Mouse (Mus musculus) midbrain, embryonic 10.5 days (tissue): ENCODE measurements at regions not wholly inside any gene's neighbourhood (a gene's known extent, or its start where the extent isn't known, plus 50 kb on each side); places are given as distances from the start of the nearest gene placed in this dataset.
A peak's percentile ranks its signal among the peaks of the same experiment; 100 is the strongest.

ENCODE experiments used
- DNase-seq: peaks from one replicate; pipeline ENCODE4 v3.0.0-alpha.2; 2017; ENCODE audit warnings: low spot score
- H3K27ac ChIP-seq: fragments of 300-500 bp; sonication (generic); replicated peaks from 2 replicates; pipeline ENCODE4 v1.5.1; 2016; ENCODE audit warnings: mild to moderate bottlenecking
- H3K27me3 ChIP-seq: fragments of 300-500 bp; sonication (generic); 2 replicates; pipeline ENCODE4 v1.6.1; 2016; ENCODE audit warnings: low read depth, mild to moderate bottlenecking; ENCODE audit not compliant: poor library complexity, severe bottlenecking
- H3K36me3 ChIP-seq: fragments of 300-500 bp; sonication (generic); 2 replicates; pipeline ENCODE4 v1.6.1; 2016; ENCODE audit warnings: mild to moderate bottlenecking, moderate library complexity
- H3K4me1 ChIP-seq: fragments of 300-500 bp; sonication (generic); 2 replicates; pipeline ENCODE4 v1.6.1; 2016
- H3K4me3 ChIP-seq: fragments of 300-500 bp; sonication (generic); 2 replicates; pipeline ENCODE4 v1.5.1; 2016; ENCODE audit warnings: mild to moderate bottlenecking, moderate library complexity
- H3K9me3 ChIP-seq: fragments of 300-500 bp; sonication (generic); replicated peaks from 2 replicates; pipeline ENCODE4 v1.6.1; 2016; ENCODE audit warnings: mild to moderate bottlenecking
- WGBS: fragments of 180-500 bp; shearing (Covaris S2); methylation state at CpG from one replicate; pipeline ENCODE4 v1.1.7; 2016; 5-methylcytosine and 5-hydroxymethylcytosine counted together

DNA sequence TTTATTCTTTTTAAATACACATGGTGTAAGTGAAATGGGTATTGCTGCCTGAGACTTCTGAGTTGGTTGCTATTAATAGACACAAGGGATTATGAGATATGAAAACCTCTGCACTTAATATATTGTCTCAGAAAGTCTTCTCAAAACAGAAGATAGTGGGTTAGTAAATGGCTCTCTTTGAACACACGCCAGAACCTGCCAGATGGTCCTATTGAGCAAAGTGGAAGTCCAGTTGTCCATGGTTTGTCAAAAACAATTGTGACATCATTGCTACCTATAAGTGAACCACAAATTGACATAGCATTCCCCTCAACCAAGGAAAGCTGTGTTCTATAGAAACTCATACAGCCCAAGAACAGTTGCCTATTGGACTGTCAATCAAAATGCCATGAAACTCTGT, 98.5 kb upstream of the 4930583I09Rik start:
- H3K4me3 ChIP-seq = no peak overlapping the region
- WGBS = 83% methylated on average over 1 of the region's 1 CpGs
- peaks cover 9% of the 10 kb centered on the region for H3K4me1 ChIP-seq
- H3K27ac ChIP-seq = no peak overlapping the region
- no peaks in the 10 kb centered on the region for H3K36me3 ChIP-seq
- H3K9me3 ChIP-seq = no peaks in the 10 kb centered on the region
- H3K27me3 ChIP-seq = no peaks in the 10 kb centered on the region
- no peak for DNase-seq

DNA sequence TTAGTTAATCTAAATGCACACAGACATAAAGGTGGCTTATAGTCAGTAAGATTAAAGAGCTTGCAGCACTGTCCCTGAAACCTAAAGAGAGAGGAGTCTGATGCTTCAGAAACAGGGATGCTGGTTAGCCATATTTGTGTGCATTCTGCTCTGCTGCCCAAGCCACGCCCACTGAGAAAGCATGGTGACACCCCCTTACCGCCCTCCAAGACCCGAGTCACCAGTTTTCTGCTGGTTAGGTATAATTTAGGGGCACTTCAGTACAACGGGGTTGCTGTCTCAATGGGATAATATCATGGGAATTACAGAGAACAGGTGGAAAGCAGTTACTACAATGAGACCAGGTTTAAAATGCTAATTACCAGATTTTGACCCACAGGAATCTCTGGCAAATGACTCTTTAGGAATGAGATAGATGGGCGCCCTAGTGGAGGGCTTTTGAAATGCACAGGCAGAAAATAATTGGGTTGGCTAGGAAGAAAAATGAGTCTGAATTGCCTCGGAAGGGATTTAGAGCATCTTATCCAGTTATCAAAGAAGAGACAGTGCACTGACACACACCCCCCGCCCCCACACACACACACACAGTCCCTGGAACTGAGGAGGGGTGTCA, 95.1 kb upstream of the 4930583I09Rik start:
- DNase-seq = no peak

DNA sequence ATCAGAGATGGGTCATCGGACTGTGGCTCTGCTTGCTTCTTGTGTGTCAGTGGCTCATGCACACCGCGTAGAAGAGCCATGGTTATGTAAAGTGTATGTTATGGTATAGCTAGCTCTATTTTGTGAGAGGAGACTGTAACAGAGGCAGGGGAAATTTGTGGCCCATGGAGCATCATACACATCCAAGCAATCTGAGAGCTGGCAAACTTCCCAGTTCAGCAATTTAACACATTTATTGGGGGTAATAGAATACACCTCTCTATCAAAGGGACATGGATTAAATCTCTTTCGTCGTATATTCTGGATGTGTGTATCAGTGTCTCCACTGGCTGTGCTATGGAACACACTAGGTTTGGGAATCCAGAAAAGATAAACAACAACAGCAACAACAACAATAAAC, 87.9 kb upstream of the 4930583I09Rik start:
- Histone ChIP-seq H3K27ac (no peak overlapping the region), H3K27me3 (no peaks in the 10 kb centered on the region), H3K4me3 (no peak overlapping the region), H3K4me1 (no peaks in the 10 kb centered on the region), H3K36me3 (no peaks in the 10 kb centered on the region), H3K9me3 (no peaks in the 10 kb centered on the region)
- 95% methylated on average over 5 of the region's 5 CpGs for WGBS
- no peak for DNase-seq

More for the DNA sequence above, 95.1 kb upstream of the 4930583I09Rik start:
- Histone ChIP-seq H3K4me1 (no peaks in the 10 kb centered on the region), H3K4me3 (no peak overlapping the region), H3K27me3 (no peaks in the 10 kb centered on the region), H3K36me3 (no peaks in the 10 kb centered on the region), H3K27ac (no peak overlapping the region), H3K9me3 (no peaks in the 10 kb centered on the region)
- 52% methylated on average over 7 of the region's 7 CpGs for WGBS

DNA sequence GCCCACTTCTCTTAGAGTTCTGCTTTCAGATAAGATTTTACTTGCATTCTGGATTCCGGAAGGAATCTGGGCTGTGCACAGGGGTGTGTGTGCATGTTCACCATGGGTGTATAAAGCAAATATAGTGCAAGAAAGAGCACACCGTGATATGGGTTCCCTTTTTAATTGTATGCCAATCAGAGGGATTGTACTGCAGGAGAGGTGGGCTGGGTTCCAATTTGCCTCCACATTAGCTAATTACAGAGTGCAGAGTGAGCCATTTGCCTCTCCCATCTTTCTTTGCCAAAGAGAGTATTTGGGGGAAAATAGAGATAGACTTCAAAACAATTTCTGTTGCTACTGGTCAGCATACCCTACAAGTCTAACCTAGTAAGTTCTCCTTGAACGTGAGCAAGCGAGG, 86.4 kb upstream of the 4930583I09Rik start:
- Histone ChIP-seq H3K36me3 (no peaks in the 10 kb centered on the region), H3K4me3 (no peak overlapping the region), H3K9me3 (no peaks in the 10 kb centered on the region), H3K27me3 (no peaks in the 10 kb centered on the region), H3K4me1 (no peaks in the 10 kb centered on the region), H3K27ac (no peak overlapping the region)
- DNase-seq = no peak
- WGBS = 89% methylated on average over 4 of the region's 4 CpGs

DNA sequence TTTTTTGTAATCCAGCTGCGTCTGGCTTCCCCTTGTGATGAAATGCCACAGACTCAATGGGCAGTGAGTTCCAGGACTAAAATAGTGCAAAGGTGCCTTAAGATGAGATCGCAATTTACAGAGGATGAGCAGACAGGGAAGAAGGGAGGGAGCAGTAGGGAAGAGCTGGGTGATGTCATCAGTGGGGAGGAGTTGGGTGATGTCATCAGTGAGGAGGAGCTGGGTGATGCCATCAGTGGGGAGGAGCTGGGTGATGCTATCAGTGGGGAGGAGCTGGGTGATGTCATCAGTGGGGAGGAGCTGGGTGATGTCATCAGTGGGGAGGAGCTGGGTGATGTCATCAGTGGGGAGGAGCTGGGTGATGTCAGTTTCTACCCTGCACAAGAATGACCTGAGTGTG, 84.4 kb upstream of the 4930583I09Rik start:
- H3K27me3 ChIP-seq = no peaks in the 10 kb centered on the region
- 95% methylated on average over 2 of the region's 2 CpGs for WGBS
- H3K27ac ChIP-seq = no peak overlapping the region
- peaks cover 13% of the 10 kb centered on the region for H3K4me1 ChIP-seq
- H3K4me3 ChIP-seq = no peak overlapping the region
- no peak for DNase-seq
- no peaks in the 10 kb centered on the region for H3K36me3 ChIP-seq
- no peaks in the 10 kb centered on the region for H3K9me3 ChIP-seq

DNA sequence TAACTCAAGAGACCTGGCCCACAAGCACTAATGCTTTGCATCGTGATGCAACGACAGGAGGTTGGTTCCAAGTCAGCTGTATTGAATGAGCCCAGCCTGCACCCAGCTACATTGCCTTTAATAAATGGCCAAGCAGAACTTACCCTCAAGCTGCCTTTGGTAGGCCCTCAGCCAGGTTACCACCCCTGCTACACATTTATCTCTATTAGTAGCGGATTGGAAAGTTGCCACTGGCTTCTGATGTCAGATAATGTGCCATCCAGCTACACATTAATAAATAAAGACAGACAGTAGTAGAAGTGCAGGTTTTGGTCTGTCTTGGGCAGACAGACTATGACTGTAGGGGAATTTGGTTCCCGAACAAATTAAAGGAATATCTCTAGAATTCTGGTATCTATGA, 82.0 kb upstream of the 4930583I09Rik start:
- 92% methylated on average over 4 of the region's 4 CpGs for WGBS
- DNase-seq = no peak
- H3K36me3 ChIP-seq = no peaks in the 10 kb centered on the region
- no peak overlapping the region for H3K4me3 ChIP-seq
- peaks cover 30% of the 10 kb centered on the region for H3K4me1 ChIP-seq
- H3K27me3 ChIP-seq = 0 out of 2 replicates have a peak, but pooled peaks cover 8% of the 10 kb centered on the region
- H3K9me3 ChIP-seq = no peaks in the 10 kb centered on the region
- no peak overlapping the region for H3K27ac ChIP-seq

DNA sequence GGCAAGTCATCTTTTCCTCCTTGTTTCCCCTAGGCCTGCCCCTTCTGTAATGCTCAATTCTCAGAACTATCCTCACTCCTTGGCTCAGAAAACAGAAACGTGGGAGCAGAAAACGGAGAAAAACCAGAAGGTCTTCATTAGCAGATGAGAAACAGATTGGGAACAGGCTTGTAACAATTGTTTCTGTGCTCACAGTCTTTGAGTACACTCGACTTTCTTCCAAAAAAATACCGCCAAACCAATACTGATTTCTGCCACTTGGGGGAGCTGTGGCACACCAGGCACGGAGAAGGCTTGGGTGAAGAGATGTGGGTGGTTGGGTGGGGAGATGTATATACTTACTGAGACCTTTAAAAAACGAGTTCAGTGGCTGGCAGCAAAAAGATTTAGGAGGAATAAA, 80.8 kb upstream of the 4930583I09Rik start:
- 0 out of 2 replicates have a peak overlapping the region, but pooled peaks have one; percentile 23 for H3K27ac ChIP-seq
- 76% methylated on average over 6 of the region's 6 CpGs for WGBS
- H3K9me3 ChIP-seq = no peaks in the 10 kb centered on the region
- no peaks in the 10 kb centered on the region for H3K36me3 ChIP-seq
- no peak overlapping the region for H3K4me3 ChIP-seq
- no peak for DNase-seq
- peaks cover 30% of the 10 kb centered on the region for H3K4me1 ChIP-seq
- H3K27me3 ChIP-seq = 0 out of 2 replicates have a peak, but pooled peaks cover 8% of the 10 kb centered on the region

DNA sequence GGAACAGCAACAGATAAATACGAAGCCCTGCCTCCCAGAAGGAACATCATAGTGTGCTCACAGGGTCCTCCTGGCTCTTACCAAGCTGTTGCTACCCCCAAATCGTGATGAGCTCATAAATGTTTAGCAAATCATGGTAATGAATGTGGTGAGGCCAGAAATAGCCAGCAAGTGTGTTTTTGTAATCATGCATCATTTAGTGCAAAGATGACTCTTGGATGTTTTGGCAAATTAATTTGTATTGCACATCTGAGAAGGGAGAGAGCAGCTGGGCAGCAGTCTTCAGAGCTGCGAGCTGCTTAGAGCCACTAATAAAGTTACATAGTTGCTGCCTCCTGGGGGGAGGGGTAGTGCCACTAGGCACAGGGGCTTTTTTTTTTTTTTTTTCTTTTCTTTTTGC, 79.8 kb upstream of the 4930583I09Rik start:
- no peak overlapping the region for H3K27ac ChIP-seq

DNA sequence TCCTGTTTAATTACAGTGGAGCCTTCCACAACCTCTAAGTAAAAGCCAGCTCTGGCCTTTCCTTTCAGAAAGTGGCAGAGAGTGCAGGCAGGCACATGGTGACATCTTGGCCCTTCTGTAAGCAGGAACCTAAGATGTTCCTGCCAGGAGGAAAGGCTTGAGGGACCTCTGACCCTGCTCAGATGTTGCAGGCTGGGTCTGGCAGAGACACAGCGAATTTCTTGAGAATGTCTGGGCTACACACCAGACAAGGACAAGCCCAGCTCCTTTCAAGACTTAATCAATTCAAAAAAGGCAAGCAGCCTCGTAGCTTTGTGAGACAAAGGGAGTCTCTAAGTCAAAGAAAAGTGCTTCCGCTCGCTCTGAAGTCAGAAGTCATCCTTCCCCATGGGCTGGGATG, 79.2 kb upstream of the 4930583I09Rik start:
- peaks cover 30% of the 10 kb centered on the region for H3K4me1 ChIP-seq
- H3K27ac ChIP-seq = peak overlapping the region; percentile 71
- no peaks in the 10 kb centered on the region for H3K9me3 ChIP-seq
- 0 out of 2 replicates have a peak, but pooled peaks cover 8% of the 10 kb centered on the region for H3K27me3 ChIP-seq
- DNase-seq = peak; percentile 21
- 9% methylated on average over 4 of the region's 4 CpGs for WGBS
- H3K4me3 ChIP-seq = no peak overlapping the region
- H3K36me3 ChIP-seq = no peaks in the 10 kb centered on the region

More for the DNA sequence above, 79.8 kb upstream of the 4930583I09Rik start:
- 47% methylated on average over 3 of the region's 3 CpGs for WGBS
- Histone ChIP-seq H3K27me3 (0 out of 2 replicates have a peak, but pooled peaks cover 8% of the 10 kb centered on the region), H3K4me3 (no peak overlapping the region), H3K9me3 (no peaks in the 10 kb centered on the region), H3K36me3 (no peaks in the 10 kb centered on the region), H3K4me1 (peaks cover 30% of the 10 kb centered on the region)
- no peak for DNase-seq

DNA sequence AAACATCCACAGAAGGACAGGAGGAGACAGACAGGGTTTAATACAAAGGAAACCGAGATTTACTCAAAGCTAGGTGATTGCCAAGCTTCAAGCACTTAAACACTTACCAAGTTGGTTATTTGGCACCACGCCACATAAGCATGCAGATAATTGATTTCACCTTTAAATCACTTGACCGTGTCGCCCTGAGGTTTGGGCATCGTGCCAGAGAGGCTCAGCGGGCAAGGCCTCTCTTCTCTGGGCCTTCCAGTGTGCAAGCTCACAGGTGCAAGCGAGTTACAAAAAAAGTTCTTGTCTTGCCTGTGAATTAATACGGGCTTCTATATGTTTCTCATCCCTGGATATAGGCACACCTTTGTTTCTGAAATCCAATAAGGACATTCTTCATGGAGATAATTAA, 78.4 kb upstream of the 4930583I09Rik start:
- H3K27me3 ChIP-seq = 0 out of 2 replicates have a peak, but pooled peaks cover 8% of the 10 kb centered on the region
- no peak overlapping the region for H3K4me3 ChIP-seq
- WGBS = 79% methylated on average over 8 of the region's 8 CpGs
- H3K4me1 ChIP-seq = peaks cover 30% of the 10 kb centered on the region
- no peak for DNase-seq
- no peaks in the 10 kb centered on the region for H3K36me3 ChIP-seq
- H3K27ac ChIP-seq = no peak overlapping the region
- no peaks in the 10 kb centered on the region for H3K9me3 ChIP-seq

DNA sequence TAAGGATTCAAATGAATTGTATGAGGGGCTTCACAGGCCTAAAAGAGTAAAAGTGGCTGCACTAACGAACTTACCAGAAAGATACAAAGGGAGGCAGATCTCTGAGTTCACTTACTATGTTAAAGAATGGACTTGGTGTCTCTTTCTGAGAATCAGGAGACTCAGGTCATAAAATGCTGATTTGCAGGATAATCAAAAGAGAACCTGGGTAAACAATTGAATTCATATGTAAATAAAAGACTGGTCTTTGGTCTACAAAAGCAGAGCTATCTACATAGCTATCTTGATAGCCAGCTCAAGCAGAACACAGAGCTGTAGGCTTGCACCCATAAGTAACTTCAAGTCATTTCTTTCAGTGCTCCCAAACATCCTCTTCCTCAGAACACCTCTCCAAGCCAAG, 72.8 kb upstream of the 4930583I09Rik start:
- Histone ChIP-seq H3K9me3 (no peaks in the 10 kb centered on the region), H3K36me3 (no peaks in the 10 kb centered on the region), H3K4me1 (peaks cover 2% of the 10 kb centered on the region), H3K4me3 (no peak overlapping the region), H3K27me3 (0 out of 2 replicates have a peak, but pooled peaks cover 6% of the 10 kb centered on the region), H3K27ac (no peak overlapping the region)
- 89% methylated on average over 1 of the region's 1 CpGs for WGBS
- DNase-seq = no peak

DNA sequence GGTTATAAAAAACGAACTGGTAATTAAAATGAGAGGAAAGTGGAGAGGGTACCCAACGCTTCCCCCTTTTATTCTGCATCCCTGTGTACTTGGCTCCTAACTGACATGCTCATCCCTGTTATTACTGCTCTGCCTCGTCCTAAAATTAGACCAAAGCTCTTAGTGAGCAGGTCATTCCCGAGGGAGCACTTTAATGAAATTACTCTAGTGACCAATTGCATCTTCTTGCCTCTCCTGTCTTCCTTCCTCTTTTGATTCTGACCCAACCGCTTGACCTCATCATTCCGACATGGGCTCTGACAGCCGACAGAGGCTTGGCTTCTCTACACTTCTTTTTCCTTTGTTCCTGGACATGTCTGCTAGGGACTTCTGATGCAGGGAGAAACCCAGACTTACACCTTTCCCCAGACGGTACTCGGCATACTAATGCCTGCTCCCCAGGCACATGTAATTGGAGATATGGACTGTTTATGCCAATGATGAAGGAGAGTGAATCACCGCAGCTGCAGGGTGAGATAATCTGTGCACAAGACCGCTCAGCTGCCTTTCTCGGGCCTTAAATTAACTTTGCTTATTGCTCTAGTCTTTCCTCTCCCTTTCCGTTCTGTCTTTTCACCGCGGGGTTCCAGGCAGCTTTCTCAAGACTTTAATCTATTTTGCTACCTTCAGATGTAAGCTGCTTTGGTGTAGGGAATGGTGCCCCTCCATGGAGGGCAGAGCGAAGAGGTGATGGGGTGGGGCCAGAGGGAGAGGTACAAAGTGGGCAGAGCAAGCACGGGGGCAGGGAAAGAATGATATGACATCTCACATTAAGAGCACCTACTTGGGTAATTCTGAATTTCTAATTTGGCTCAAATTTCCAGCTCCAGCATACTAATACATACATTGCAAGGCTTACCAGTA, 66.1 kb upstream of the 4930583I09Rik start:
- WGBS = 76% methylated on average over 17 of the region's 17 CpGs

DNA sequence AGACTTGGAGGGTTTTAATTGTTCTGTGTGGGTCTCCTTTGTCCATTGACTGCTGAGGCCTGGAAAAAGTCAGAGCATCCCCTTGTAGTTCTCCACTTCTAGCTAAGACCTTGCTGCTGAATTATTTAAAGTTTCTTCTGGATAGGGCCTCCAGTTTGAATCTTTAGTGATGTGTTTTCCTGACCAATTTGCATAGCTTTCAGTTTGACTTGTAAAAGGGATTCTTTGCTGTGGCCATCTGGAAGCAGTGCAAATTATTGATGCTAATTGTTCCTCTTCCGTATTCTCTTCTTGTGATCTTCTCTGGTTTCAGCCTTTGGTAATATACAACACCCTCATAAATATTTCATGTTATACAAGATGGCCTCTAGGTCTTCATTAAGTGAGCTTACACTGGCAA, 61.6 kb upstream of the 4930583I09Rik start:
- Histone ChIP-seq H3K36me3 (no peaks in the 10 kb centered on the region), H3K27me3 (no peaks in the 10 kb centered on the region), H3K27ac (no peak overlapping the region), H3K4me3 (no peak overlapping the region), H3K4me1 (peaks cover 9% of the 10 kb centered on the region; the same call in 1 of the 2 replicates), H3K9me3 (no peaks in the 10 kb centered on the region)
- no peak for DNase-seq
- 73% methylated on average over 1 of the region's 1 CpGs for WGBS

More for the DNA sequence above, 66.1 kb upstream of the 4930583I09Rik start:
- Histone ChIP-seq H3K27me3 (no peaks in the 10 kb centered on the region), H3K4me1 (peaks cover 14% of the 10 kb centered on the region; the same call in 1 of the 2 replicates), H3K9me3 (no peaks in the 10 kb centered on the region), H3K27ac (no peak overlapping the region), H3K36me3 (no peaks in the 10 kb centered on the region), H3K4me3 (no peak overlapping the region)
- DNase-seq = no peak
